In genomic region chr1:192259616-192260015, GRCm38 (mm10) we compare ENCODE assay signal across 16 mouse cellular contexts.
"Had no signal": no experiment of that assay in that cellular context is flagged by ENCODE, and none has a peak within 500 bp of the region (broad histone marks: within the 10 kb centered on the region; RNA-seq: fewer than 3 reads in every experiment).

No protein-coding gene starts in this region.

- DNase-seq: retina, postnatal 1 day; right cerebral cortex, adult 18-20 months; right cerebral cortex, postnatal 14 days; right cerebral cortex, postnatal 25 days; right cerebral cortex, postnatal 4 days; spleen, adult 18-20 months; thymus, adult 18-20 months; thymus, adult 2 months; thymus, postnatal 14 days; thymus, postnatal 25 days; thymus, postnatal 36 days; thymus, postnatal 4 days had no signal

- H3K4me2 ChIP-seq: neural tube, embryonic 13.5 days; neural tube, embryonic 15.5 days; stomach, embryonic 15.5 days had no signal

- H3K9ac ChIP-seq: neural tube, embryonic 13.5 days; neural tube, embryonic 15.5 days; stomach, embryonic 15.5 days had no signal

- H3K27me3 ChIP-seq: neural tube, embryonic 13.5 days; neural tube, embryonic 15.5 days; stomach, embryonic 15.5 days had no signal

- H3K9me3 ChIP-seq: neural tube, embryonic 13.5 days; neural tube, embryonic 15.5 days; stomach, embryonic 15.5 days had no signal

- H3K4me3 ChIP-seq: neural tube, embryonic 13.5 days; neural tube, embryonic 15.5 days; stomach, embryonic 15.5 days had no signal

- H3K27ac ChIP-seq: neural tube, embryonic 13.5 days; neural tube, embryonic 15.5 days; stomach, embryonic 15.5 days; stomach, postnatal 0 days had no signal

- H3K4me1 ChIP-seq: neural tube, embryonic 13.5 days; neural tube, embryonic 15.5 days; stomach, embryonic 15.5 days had no signal

- H3K36me3 ChIP-seq: neural tube, embryonic 13.5 days; neural tube, embryonic 15.5 days; stomach, embryonic 15.5 days had no signal
